Mouse (Mus musculus): Measurements from ENCODE around the gene Pde11a. TPM values are rescaled to one million over a fixed set of nuclear protein-coding genes. Genes with fewer than 3 reads are reported as not detected.

Gene Pde11a
- polyA plus RNA-seq, 1 experiment from 2014 or later: 0.24 TPM

- no peak overlapping the region for H3K27ac ChIP-seq
- H3K27me3 ChIP-seq: no peaks in the 10 kb centered on the region
- H3K36me3 ChIP-seq: no peaks in the 10 kb centered on the region
- no peak overlapping the region for H3K9ac ChIP-seq
- no peak overlapping the region for H3K4me3 ChIP-seq
- no peak overlapping the region for H3K4me2 ChIP-seq (replicated peaks)
- no peaks in the 10 kb centered on the region for H3K9me3 ChIP-seq
- ATAC-seq (ENCODE audit: insufficient number of reproducible peaks, insufficient read depth, low FRiP score, low TSS enrichment): no peak
- H3K4me1 ChIP-seq: no peaks in the 10 kb centered on the region
- WGBS: 90% methylated on average over 2 of the region's 2 CpGs
Observed at GRCm38 (mm10) chr2:76239175-76239574, 99.4 kb downstream of the Pde11a start.

DNA sequence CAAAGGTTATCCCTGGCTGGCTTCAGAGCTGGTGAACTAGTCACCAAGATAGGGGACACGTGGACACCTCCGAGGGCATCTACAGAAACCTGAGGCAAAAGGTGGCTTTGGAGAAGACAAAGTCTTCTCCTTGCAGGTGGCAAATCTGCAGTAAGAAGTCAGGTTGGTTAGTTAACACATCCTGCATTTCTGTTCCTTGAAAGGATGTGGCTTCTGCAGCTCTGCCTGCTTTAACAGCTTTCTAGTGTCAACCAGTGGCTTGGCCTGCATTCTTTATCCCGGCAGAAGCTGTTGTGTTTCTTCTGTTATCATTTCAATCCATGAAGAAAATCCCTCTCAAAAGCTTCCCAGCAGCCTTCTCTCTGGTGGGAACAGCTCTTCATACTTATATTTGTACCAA lies 100.1 kb downstream of the Pde11a start:
- no peak for ATAC-seq (ENCODE audit: insufficient number of reproducible peaks, insufficient read depth, low FRiP score, low TSS enrichment)

DNA sequence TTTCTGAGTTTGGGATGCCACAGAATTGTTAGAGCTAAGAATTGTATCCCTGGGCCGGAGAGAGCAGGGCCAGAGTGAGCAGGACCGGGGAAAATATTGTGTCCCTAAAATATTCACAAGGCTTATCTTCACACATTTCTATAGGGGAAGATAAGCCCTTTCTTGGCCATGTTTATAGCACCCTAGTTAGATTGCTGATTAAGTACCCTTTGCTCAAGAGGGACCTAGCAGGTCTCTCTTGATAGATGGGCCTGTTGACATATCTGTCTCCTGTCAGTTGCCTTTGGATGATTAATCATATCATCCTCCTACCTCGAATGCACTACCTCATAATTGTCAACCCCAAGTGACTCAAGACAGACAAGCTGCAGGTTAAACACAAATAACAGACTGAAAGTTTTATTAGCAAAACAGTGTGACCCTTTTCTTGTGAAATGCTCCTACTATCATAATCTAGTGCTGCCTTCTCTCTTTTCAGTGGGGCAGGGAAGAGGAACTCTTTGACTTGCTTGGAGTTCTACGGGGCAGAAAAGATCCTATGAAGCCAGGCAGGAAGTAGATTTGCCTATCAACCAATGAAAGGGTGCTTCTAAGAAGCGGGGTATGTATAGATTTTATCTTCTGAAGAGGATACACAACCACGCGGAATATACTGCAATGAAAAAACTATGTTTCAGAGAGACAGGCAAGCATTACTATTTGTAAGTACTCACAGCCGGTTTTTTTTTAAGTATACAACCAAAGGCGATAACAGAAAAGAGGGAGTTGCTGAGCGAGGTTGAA lies 100.7 kb downstream of the Pde11a start:
- ATAC-seq (ENCODE audit: insufficient number of reproducible peaks, insufficient read depth, low FRiP score, low TSS enrichment): no peak
- Histone ChIP-seq H3K27me3 (no peaks in the 10 kb centered on the region), H3K4me3 (no peak overlapping the region), H3K27ac (no peak overlapping the region), H3K36me3 (no peaks in the 10 kb centered on the region), H3K4me1 (no peaks in the 10 kb centered on the region), H3K9ac (no peak overlapping the region), H3K4me2 (replicated peaks) (no peak overlapping the region), H3K9me3 (no peaks in the 10 kb centered on the region)
- WGBS: 88% methylated on average over 10 of the region's 10 CpGs

More for the DNA sequence above, 100.1 kb downstream of the Pde11a start:
- Histone ChIP-seq H3K4me2 (replicated peaks) (no peak overlapping the region), H3K9ac (no peak overlapping the region), H3K27me3 (no peaks in the 10 kb centered on the region), H3K4me3 (no peak overlapping the region), H3K27ac (no peak overlapping the region), H3K4me1 (no peaks in the 10 kb centered on the region), H3K9me3 (no peaks in the 10 kb centered on the region), H3K36me3 (no peaks in the 10 kb centered on the region)
- 93% methylated on average over 3 of the region's 3 CpGs for WGBS

- no peaks in the 10 kb centered on the region for H3K36me3 ChIP-seq
- no peak overlapping the region for H3K4me2 ChIP-seq (replicated peaks)
- H3K27ac ChIP-seq: no peak overlapping the region
- WGBS: 48% methylated on average over 6 of the region's 6 CpGs
- no peaks in the 10 kb centered on the region for H3K9me3 ChIP-seq
- H3K9ac ChIP-seq: no peak overlapping the region
- no peak overlapping the region for H3K4me3 ChIP-seq
- ATAC-seq (ENCODE audit: insufficient number of reproducible peaks, insufficient read depth, low FRiP score, low TSS enrichment): no peak
- H3K4me1 ChIP-seq: no peaks in the 10 kb centered on the region
- H3K27me3 ChIP-seq: no peaks in the 10 kb centered on the region
Observed at GRCm38 (mm10) chr2:76220364-76221108, 118.0 kb downstream of the Pde11a start.

GRCm38 (mm10) chr2:76219540-76219939 lies 119.0 kb downstream of the Pde11a start:
- Histone ChIP-seq H3K27ac (no peak overlapping the region), H3K27me3 (no peaks in the 10 kb centered on the region), H3K9ac (no peak overlapping the region), H3K4me1 (no peaks in the 10 kb centered on the region), H3K36me3 (no peaks in the 10 kb centered on the region), H3K4me2 (replicated peaks) (no peak overlapping the region), H3K9me3 (no peaks in the 10 kb centered on the region), H3K4me3 (no peak overlapping the region)
- no peak for ATAC-seq (ENCODE audit: insufficient number of reproducible peaks, insufficient read depth, low FRiP score, low TSS enrichment)
- WGBS: 81% methylated on average over 6 of the region's 6 CpGs

GRCm38 (mm10) chr2:76216146-76216545 lies 122.4 kb downstream of the Pde11a start:
- Histone ChIP-seq H3K27me3 (no peaks in the 10 kb centered on the region), H3K9me3 (no peaks in the 10 kb centered on the region), H3K9ac (no peak overlapping the region), H3K4me2 (replicated peaks) (no peak overlapping the region), H3K4me1 (no peaks in the 10 kb centered on the region), H3K36me3 (no peaks in the 10 kb centered on the region), H3K4me3 (no peak overlapping the region), H3K27ac (no peak overlapping the region)
- ATAC-seq (ENCODE audit: insufficient number of reproducible peaks, insufficient read depth, low FRiP score, low TSS enrichment): no peak
- 61% methylated on average over 7 of the region's 7 CpGs for WGBS

- 77% methylated on average over 9 of the region's 9 CpGs for WGBS
- H3K4me1 ChIP-seq: no peaks in the 10 kb centered on the region
- H3K9ac ChIP-seq: no peak overlapping the region
- H3K4me3 ChIP-seq: no peak overlapping the region
- no peak for ATAC-seq (ENCODE audit: insufficient number of reproducible peaks, insufficient read depth, low FRiP score, low TSS enrichment)
- H3K4me2 ChIP-seq (replicated peaks): no peak overlapping the region
- no peaks in the 10 kb centered on the region for H3K9me3 ChIP-seq
- no peak overlapping the region for H3K27ac ChIP-seq
- no peaks in the 10 kb centered on the region for H3K36me3 ChIP-seq
- H3K27me3 ChIP-seq: no peaks in the 10 kb centered on the region
Observed at GRCm38 (mm10) chr2:76215219-76215618, 123.4 kb downstream of the Pde11a start.

GRCm38 (mm10) chr2:76185126-76185525 lies 153.4 kb downstream of the Pde11a start:
- 6% methylated on average over 1 of the region's 1 CpGs for whole genome bisulfite sequencing

GRCm38 (mm10) chr2:76162822-76163221 lies 175.8 kb downstream of the Pde11a start:
- Histone ChIP-seq H3K27ac (no peak overlapping the region), H3K4me1 (no peaks in the 10 kb centered on the region), H3K4me2 (replicated peaks) (no peak overlapping the region), H3K9ac (no peak overlapping the region), H3K27me3 (no peaks in the 10 kb centered on the region), H3K4me3 (no peak overlapping the region), H3K36me3 (no peaks in the 10 kb centered on the region), H3K9me3 (no peaks in the 10 kb centered on the region)
- ATAC-seq (ENCODE audit: insufficient number of reproducible peaks, insufficient read depth, low FRiP score, low TSS enrichment): no peak
- 79% methylated on average over 4 of the region's 4 CpGs for WGBS

More at GRCm38 (mm10) chr2:76185126-76185525, 153.4 kb downstream of the Pde11a start:
- Histone ChIP-seq H3K27ac (no peak overlapping the region), H3K9ac (no peak overlapping the region), H3K9me3 (no peaks in the 10 kb centered on the region), H3K36me3 (no peaks in the 10 kb centered on the region), H3K4me1 (no peaks in the 10 kb centered on the region), H3K4me3 (no peak overlapping the region), H3K27me3 (no peaks in the 10 kb centered on the region), H3K4me2 (replicated peaks) (no peak overlapping the region)
- ATAC-seq (ENCODE audit: insufficient number of reproducible peaks, insufficient read depth, low FRiP score, low TSS enrichment): no peak

- Histone ChIP-seq H3K4me3 (no peak overlapping the region), H3K27ac (no peak overlapping the region), H3K4me2 (replicated peaks) (no peak overlapping the region), H3K27me3 (no peaks in the 10 kb centered on the region), H3K36me3 (no peaks in the 10 kb centered on the region), H3K9me3 (no peaks in the 10 kb centered on the region), H3K9ac (no peak overlapping the region), H3K4me1 (no peaks in the 10 kb centered on the region)
- WGBS: 78% methylated on average over 2 of the region's 2 CpGs
- no peak for ATAC-seq (ENCODE audit: insufficient number of reproducible peaks, insufficient read depth, low FRiP score, low TSS enrichment)
Observed at GRCm38 (mm10) chr2:76158973-76159372, 179.6 kb downstream of the Pde11a start.

DNA sequence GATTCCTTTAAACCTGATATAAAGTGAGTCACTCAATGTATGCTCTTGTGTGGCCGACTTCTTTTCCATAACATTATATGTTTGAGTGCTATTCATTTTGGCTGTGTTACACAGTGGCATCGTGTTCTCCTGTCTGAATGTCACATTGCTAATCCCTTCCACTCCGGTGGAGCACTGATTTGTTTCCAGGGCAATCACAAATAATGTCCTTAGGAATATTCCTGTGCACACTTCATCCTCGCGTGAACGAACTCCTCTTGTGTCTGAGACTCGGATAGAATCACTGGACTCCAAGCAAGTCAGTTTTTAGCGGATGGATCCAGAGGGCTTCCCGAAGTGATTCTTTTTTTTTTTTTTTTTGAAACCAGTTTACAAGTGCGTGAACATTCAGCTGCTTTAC lies 197.4 kb downstream of the Pde11a start:
- Histone ChIP-seq H3K36me3 (no peaks in the 10 kb centered on the region), H3K4me3 (no peak overlapping the region), H3K27ac (no peak overlapping the region), H3K27me3 (no peaks in the 10 kb centered on the region), H3K4me1 (no peaks in the 10 kb centered on the region), H3K4me2 (replicated peaks) (no peak overlapping the region), H3K9me3 (no peaks in the 10 kb centered on the region), H3K9ac (no peak overlapping the region)
- 84% methylated on average over 10 of the region's 10 CpGs for WGBS
- no peak for ATAC-seq (ENCODE audit: insufficient number of reproducible peaks, insufficient read depth, low FRiP score, low TSS enrichment)

GRCm38 (mm10) chr2:76132983-76133382 lies 205.6 kb downstream of the Pde11a start:
- no peaks in the 10 kb centered on the region for H3K4me1 ChIP-seq
- no peak overlapping the region for H3K4me3 ChIP-seq
- no peaks in the 10 kb centered on the region for H3K36me3 ChIP-seq
- no peaks in the 10 kb centered on the region for H3K27me3 ChIP-seq
- 54% methylated on average over 3 of the region's 3 CpGs for WGBS
- no peak overlapping the region for H3K9ac ChIP-seq
- ATAC-seq (ENCODE audit: insufficient number of reproducible peaks, insufficient read depth, low FRiP score, low TSS enrichment): no peak
- no peak overlapping the region for H3K27ac ChIP-seq
- H3K4me2 ChIP-seq (replicated peaks): no peak overlapping the region
- no peaks in the 10 kb centered on the region for H3K9me3 ChIP-seq
